Mouse (Mus musculus) v-Abl transformed pro-B cells (cell line): ENCODE measurements around the gene Myo1a.

Experiments used
- in situ Hi-C, 2 experiments: fragments of 400-800 bp; cut with MboI; formaldehyde crosslinking; loops; one replicate each; pipeline ENCODE4 v1.15.1; 2025; ENCODE audit not compliant: unreplicated experiment in 2 of 2

Gene Myo1a

DNA sequence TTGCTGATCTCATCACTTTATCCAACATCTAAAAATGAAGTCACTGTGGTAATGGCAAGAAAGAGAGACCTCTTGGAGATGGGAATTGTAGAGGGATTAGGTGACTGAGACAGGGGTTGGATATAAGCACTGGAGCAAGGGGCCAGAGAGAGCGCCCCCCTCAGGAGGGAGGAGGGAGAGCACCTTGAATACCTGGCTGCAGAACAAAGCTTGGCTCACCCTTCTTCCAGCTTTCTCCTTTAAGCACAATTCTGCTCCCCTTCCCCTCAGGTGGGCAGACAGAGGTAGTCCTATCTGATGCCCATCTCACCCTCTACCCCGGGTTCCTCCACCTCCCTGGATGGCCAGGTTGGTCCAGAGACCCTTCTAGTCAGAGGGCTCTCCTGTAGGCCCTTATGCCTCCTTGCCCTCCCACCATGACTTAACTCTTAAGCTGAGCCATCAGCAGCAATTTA, at the start of gene Myo1a:
Gene Myo1a, plus strand, starts transcription at position 405 of the 455 bp plus-strand sequence.
- in situ Hi-C loops = no loop called here

- in situ Hi-C loops = loop anchor here in 1 of 2 experiments (25.0 kb wide), 1 partner anchor 530 kb away; the partner anchor contains the start of genes Gls2 and Rbms2
Observed at GRCm38 (mm10) chr10:127657617-127658016, 47.4 kb upstream of the Myo1a start.

DNA sequence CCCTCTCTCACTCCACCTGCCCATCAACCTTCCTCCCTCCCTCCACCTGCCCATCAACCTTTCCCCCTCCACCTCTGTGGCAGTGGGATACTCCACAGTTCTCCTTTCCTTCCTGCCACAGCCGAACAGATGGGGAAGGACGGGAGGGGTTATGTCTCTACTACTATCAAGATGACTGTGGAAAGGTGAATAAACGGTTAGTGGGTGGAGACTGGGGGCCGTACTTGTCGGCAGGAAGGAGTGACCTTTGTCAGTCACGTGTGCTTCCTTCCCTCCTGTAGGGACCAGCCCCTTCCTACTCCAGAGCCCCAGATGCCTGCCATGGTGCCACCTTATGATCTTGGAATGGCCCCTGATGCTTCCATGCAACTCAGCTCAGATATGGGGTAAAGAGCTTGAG, 46.9 kb upstream of the Myo1a start:
- in situ Hi-C loops = loop anchor here in 1 of 2 experiments (25.0 kb wide), 1 partner anchor 529 kb away; the partner anchor contains the start of genes Gls2 and Rbms2

- in situ Hi-C loops = loop anchor here in 1 of 2 experiments (25.0 kb wide), 1 partner anchor 528 kb away; the partner anchor contains the start of genes Gls2 and Rbms2
Observed at GRCm38 (mm10) chr10:127659551-127659950, 45.4 kb upstream of the Myo1a start.

DNA sequence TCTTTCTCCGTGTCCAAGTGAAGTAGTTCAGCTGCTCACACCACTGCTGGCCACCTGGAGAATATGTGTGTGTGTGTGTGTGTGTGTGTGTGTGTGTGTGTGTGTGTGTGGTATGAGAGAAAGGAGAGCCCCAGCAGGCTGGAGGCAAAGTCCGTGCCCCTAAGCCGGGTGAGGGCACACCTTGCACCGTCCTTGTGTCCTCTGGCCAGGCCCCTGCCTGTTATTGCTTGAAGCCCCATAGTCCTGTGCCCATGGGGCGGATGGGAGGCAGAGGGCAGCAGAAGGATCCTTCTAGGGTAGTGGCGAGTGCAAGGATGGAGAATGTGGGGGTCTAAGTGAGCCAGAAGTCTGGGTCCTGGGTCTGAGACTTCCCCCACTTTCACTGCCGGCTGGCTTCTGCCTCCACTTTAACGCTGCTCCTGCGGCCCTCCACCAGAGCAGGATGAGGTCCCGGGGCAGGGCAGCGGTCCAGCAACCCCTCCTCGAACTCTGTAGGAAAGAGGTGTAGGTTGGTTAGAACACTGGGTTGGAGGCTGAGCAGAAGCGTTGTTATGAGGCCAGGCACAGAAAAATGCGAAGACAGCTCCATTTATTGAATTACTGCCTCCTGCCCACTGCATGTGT, 43.6 kb upstream of the Myo1a start:
- in situ Hi-C loops = loop anchor here in 1 of 2 experiments (25.0 kb wide), 1 partner anchor 526 kb away; the partner anchor contains the start of genes Gls2 and Rbms2

DNA sequence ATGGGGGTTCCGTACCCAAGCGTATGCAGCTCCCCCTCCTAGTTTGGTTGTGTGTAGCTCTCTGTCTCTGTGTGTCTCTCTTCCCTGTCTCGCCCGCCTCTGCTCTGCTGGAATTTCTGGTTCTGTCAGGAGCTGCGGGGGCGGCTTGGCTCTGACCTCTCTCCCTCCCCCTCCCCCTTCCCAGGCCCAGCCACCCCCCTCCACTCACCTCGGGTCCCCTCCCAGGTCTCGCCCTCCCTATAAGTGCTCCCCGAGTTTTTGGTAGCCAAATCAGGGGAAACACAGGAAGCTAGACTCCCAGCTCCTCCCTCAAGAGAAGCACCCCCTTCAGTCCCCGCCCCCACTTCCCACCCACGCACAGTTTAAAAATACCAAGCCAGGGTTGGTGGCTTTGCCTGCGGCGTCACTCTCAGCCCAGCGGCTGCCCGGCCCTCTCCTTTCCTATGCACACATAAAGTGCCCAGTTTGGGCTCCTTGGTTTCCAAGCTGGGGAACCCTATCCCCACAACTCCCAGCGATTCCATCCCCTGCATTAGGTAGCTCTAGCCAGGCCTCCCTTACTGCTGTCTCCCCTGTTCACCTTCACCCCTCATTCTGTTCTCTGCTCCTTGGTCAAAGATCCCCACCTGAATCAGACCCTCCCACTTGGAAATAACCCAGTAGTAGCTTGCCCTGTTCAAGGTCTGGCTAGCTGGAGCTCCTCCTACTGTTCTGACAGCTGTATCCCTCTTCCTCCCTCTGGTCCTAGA, 42.9 kb upstream of the Myo1a start:
- in situ Hi-C loops = loop anchor here in 1 of 2 experiments (25.0 kb wide), 1 partner anchor 525 kb away; the partner anchor contains the start of genes Gls2 and Rbms2

DNA sequence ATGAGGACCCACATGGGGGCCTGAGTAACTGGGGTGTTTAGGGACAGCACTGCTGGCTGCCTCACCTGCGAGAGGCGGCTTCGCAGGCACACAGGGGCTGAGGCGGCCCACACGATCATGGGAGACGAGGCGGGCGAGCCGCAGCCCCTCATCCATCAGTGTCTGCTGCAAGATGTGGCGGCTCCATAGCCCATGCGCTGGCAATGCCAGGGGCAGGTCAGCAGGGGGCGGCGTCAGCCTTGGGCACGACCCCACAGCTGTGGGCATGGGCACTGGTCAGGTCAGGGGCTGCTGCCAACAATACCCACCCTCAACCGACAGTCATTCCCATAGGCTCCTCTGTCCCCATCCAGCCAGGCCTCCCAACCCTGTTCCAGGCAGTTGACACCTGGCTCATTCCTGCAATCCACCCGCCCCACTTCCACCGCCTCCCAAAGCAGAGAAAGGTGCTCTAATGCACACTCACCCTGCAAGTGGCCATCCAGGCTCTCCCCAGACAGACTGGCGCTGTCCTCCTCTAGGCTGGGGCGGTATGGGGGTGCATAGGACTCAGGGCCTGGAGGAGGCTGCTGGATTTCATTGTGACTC, 42.2 kb upstream of the Myo1a start:
- in situ Hi-C loops = loop anchor here in 1 of 2 experiments (25.0 kb wide), 1 partner anchor 525 kb away; the partner anchor contains the start of genes Gls2 and Rbms2

- in situ Hi-C loops = loop anchor here in 1 of 2 experiments (25.0 kb wide), 1 partner anchor 524 kb away; the partner anchor contains the start of genes Gls2 and Rbms2
Observed at GRCm38 (mm10) chr10:127663590-127663989, 41.4 kb upstream of the Myo1a start.

GRCm38 (mm10) chr10:127664166-127664565, 40.8 kb upstream of the Myo1a start:
- in situ Hi-C loops = loop anchor here in 1 of 2 experiments (25.0 kb wide), 1 partner anchor 523 kb away; the partner anchor contains the start of genes Gls2 and Rbms2

DNA sequence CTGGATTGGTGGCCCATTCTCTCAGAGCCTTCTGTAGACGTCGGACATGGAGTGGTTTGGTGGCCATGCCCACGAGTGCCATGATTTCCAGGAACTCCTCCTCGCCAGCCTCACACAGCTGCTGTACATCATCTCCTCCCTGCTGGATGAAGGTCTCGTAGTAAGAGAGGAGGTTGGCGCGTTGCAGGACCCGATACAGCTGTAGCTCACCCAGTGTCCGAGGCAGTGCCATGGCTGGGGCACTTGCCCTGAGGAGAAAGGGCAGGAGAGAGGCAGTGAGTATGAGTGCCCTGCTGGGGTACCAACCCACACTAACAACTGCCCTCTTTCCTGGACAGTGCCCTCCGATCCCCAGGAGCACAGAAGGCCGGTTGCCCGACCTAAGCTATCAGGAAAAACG, 40.1 kb upstream of the Myo1a start:
- in situ Hi-C loops = loop anchor here in 1 of 2 experiments (25.0 kb wide), 1 partner anchor 522 kb away; the partner anchor contains the start of genes Gls2 and Rbms2

DNA sequence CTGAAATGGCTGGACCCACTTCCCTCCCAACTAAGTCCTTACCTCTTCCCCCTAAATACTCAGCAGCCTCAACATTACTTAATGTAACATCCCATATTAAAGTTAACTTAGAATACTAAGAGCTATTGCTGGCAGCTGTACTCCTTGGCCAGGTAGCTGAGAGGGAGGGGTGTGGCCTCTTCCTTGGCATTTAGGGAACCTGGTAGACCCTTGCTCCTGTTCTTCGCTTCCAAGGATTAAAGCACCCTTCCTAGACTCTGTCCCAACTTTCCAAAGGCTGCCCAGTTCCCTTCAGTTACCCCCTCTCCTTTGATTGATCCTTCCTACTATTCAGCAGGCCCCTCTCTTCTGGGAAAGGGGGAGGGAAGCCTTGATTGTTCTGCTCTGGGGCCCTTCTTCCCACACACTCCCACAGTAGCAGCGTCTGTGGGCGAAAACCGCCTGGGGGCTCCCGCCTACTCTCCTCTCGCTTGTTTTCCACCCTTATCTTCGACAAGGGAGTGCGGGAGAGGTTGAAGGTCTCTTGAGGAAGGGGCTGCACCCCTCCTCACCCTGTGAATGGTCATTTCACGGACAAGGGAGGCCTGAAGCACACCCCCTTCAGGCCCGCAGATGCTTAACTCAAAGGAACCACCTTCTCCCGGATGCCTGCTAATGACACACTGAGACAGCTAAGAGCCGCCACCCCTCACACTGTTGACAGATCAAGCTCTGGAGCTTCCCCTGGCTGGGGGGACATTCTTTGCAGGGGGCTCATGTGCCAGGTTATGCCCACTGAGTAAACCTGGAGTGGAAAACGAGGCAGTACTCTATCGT, 39.4 kb upstream of the Myo1a start:
- in situ Hi-C loops = loop anchor here in 1 of 2 experiments (25.0 kb wide), 1 partner anchor 522 kb away; the partner anchor contains the start of genes Gls2 and Rbms2

DNA sequence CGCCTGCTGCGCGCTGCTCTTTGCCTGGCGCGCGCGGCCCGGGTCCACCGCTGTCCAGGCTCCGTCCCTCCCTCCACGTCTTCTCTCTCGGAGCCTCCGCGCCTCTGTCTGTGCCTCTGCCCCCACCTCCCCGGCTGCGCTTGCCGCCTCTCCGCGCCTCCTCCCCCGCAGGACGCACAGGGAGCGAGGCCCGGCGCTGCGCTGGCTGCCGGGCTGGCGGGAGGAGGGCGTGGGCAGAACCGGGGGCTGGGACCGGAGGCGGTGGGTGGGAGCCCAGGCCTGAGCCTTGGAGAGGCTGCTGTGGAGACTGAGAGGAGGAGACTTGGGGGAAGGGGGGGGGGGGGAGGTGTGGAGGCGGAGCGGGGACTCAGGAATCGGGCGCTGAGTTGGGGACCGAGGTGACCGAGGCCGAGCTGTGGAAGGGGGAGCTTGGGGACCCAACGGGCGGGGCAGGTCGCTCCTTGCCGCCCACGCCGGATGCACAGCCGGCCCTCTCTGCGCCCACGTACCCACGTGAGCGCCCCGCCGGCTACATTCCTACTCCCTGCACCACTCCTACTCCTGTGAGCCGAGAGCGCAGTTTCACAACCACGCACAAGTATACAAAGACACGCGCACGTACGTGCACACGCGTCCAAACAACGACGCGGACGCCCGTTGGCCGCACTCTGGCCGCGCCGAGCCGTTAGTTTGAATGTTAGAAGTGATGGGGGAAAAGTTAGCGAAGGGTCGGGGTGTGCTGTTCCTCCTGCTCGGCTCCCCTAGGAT, 38.3 kb upstream of the Myo1a start, which contains the start of gene Nemp1:
Gene Nemp1, plus strand, starts transcription at position 401 of the 768 bp plus-strand sequence.
- in situ Hi-C loops = loop anchor here in 1 of 2 experiments (25.0 kb wide), 1 partner anchor 521 kb away; the partner anchor contains the start of genes Gls2 and Rbms2

- in situ Hi-C loops = loop anchor here in 1 of 2 experiments (25.0 kb wide), 1 partner anchor 520 kb away; the partner anchor contains the start of genes Gls2 and Rbms2
Observed at GRCm38 (mm10) chr10:127667269-127668092, 37.5 kb upstream of the Myo1a start.

GRCm38 (mm10) chr10:127668093-127669050, 36.6 kb upstream of the Myo1a start, which contains the start of gene Nab2:
Gene Nab2 (minus strand): TSS chr10:127668568.
- in situ Hi-C loops = loop anchor here in 1 of 2 experiments (25.0 kb wide), 1 partner anchor 519 kb away; the partner anchor contains the start of genes Gls2 and Rbms2

GRCm38 (mm10) chr10:127669170-127669569, 35.8 kb upstream of the Myo1a start:
- in situ Hi-C loops = loop anchor here in 1 of 2 experiments (25.0 kb wide), 1 partner anchor 518 kb away; the partner anchor contains the start of genes Gls2 and Rbms2

DNA sequence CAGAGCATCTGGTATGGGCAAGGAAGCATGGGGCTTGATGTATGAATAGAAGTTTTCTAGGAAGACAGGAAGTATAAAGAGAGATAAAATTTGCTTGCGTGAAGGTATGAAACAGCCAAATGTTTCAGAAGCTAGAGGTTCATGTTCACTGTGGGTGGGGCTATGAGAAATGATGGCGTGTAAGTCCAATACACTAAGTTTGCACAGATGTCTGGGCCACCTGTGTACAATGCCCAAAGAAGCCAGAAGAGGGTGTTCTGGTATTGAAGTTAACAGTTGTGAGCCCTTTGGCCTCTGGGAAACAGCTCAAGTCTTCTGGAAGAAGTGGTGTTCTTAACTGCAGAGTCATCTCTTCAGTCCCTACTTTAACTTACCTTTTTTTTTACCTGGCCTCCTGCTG, 34.8 kb upstream of the Myo1a start:
- in situ Hi-C loops = loop anchor here in 1 of 2 experiments (25.0 kb wide), 1 partner anchor 517 kb away; the partner anchor contains the start of genes Gls2 and Rbms2
